Mouse (Mus musculus) liver, embryonic 13.5 days (tissue): ENCODE measurements around the gene Dag1. TPM values are rescaled to one million over a fixed set of nuclear protein-coding genes. Genes with fewer than 3 reads are reported as not detected.
"Not testable (repeated sequence)": the region's sequence is repeated elsewhere in the genome, so short reads cannot be mapped to it uniquely, and the experiment has no call there.

Experiments used
- ATAC-seq: fragments of 200-750 bp; cut with Nextera tagmentation; 2 replicates; pipeline ENCODE4 v1.8.0; 2017; ENCODE audit warnings: low read depth, mild to moderate bottlenecking, moderate number of reproducible peaks, moderate library complexity
- DNase-seq: peaks from one replicate; pipeline ENCODE4 v3.0.0; 2022
- H3K27ac ChIP-seq: fragments of 300-500 bp; sonication (generic); 2 replicates; pipeline ENCODE4 v1.5.1; 2015; ENCODE audit warnings: moderate library complexity, mild to moderate bottlenecking, inconsistent platforms
- H3K27me3 ChIP-seq: fragments of 300-500 bp; sonication (generic); 2 replicates; pipeline ENCODE4 v1.6.1; 2015; ENCODE audit warnings: mild to moderate bottlenecking, inconsistent platforms
- H3K36me3 ChIP-seq: fragments of 300-500 bp; sonication (generic); 2 replicates; pipeline ENCODE4 v1.6.1; 2015; ENCODE audit warnings: mild to moderate bottlenecking, inconsistent platforms
- H3K4me1 ChIP-seq: fragments of 300-500 bp; sonication (generic); replicated peaks from 2 replicates; pipeline ENCODE4 v1.6.1; 2015; ENCODE audit warnings: inconsistent platforms
- H3K4me2 ChIP-seq: fragments of 300-500 bp; sonication (generic); 2 replicates; pipeline ENCODE4 v1.6.1; 2015; ENCODE audit warnings: inconsistent platforms, mild to moderate bottlenecking, moderate library complexity
- H3K4me3 ChIP-seq: fragments of 300-500 bp; sonication (generic); replicated peaks from 2 replicates; pipeline ENCODE4 v1.5.1; 2015; ENCODE audit warnings: mild to moderate bottlenecking, inconsistent platforms
- H3K9ac ChIP-seq: fragments of 300-500 bp; sonication (generic); 2 replicates; pipeline ENCODE4 v1.6.1; 2015; ENCODE audit warnings: mild to moderate bottlenecking, inconsistent platforms
- H3K9me3 ChIP-seq: fragments of 300-500 bp; sonication (generic); replicated peaks from 2 replicates; pipeline ENCODE4 v1.6.1; 2016; ENCODE audit warnings: inconsistent platforms
- WGBS: fragments of 180-500 bp; shearing (Covaris S2); methylation state at CpG from one replicate; pipeline ENCODE4 v1.1.7; 2015; ENCODE audit not compliant: insufficient replicate concordance; 5-methylcytosine and 5-hydroxymethylcytosine counted together
- polyA plus RNA-seq: library from polyadenylated mRNA; unstranded; fragments of >200 nt; fragmentation: Nextera tagmentation; extraction: Ambion mirVana; gene quantifications from 2 replicates; pipeline ENCODE4 v1.2.1, GENCODE M21; 2015

Dag1 gene
- polyA plus RNA-seq, 1 experiment from 2014 or later = 12.7 TPM

GRCm38 (mm10) chr9:108290016-108290750 is 26.4 kb upstream of the Dag1 start, which contains the start of gene Nicn1:
Gene Nicn1, plus strand, starts transcription at chr9:108290429.
- Histone ChIP-seq H3K36me3 (no peaks in the 10 kb centered on the region), H3K4me3 (peak within 1 kb of the TSS; percentile 67), H3K27ac (peak within 1 kb of the TSS; percentile 72), H3K4me1 (peaks cover 22% of the 10 kb centered on the region), H3K4me2 (peak within 1 kb of the TSS; percentile 81), H3K9me3 (no peaks in the 10 kb centered on the region), H3K9ac (peak within 1 kb of the TSS; percentile 74), H3K27me3 (no peaks in the 10 kb centered on the region)
- peak; percentile 90 for DNase-seq
- under 1% methylated on average over 32 of the region's 32 CpGs for WGBS
- peak; percentile 99 for ATAC-seq

- Histone ChIP-seq H3K9me3 (no peaks in the 10 kb centered on the region), H3K9ac (peak overlapping the region; percentile 74), H3K27me3 (no peaks in the 10 kb centered on the region), H3K4me2 (peak overlapping the region; percentile 81), H3K4me1 (peaks cover 25% of the 10 kb centered on the region), H3K27ac (peak overlapping the region; percentile 72; the same call in 1 of the 2 replicates), H3K36me3 (no peaks in the 10 kb centered on the region), H3K4me3 (peak overlapping the region; percentile 67)
- 50% methylated on average over 2 of the region's 2 CpGs for WGBS
- ATAC-seq (no peak), DNase-seq (no peak)
Observed at GRCm38 (mm10) chr9:108289347-108289746, 25.6 kb upstream of the Dag1 start.

GRCm38 (mm10) chr9:108287526-108288238 is 23.9 kb upstream of the Dag1 start:
- not testable (repeated sequence) for ATAC-seq, H3K4me3 ChIP-seq, H3K27me3 ChIP-seq, DNase-seq, H3K9ac ChIP-seq, H3K27ac ChIP-seq, H3K4me2 ChIP-seq, H3K36me3 ChIP-seq, H3K9me3 ChIP-seq
- WGBS = 66% methylated on average over 6 of the region's 6 CpGs
- H3K4me1 ChIP-seq = peaks cover 27% of the 10 kb centered on the region

GRCm38 (mm10) chr9:108284410-108284809 is 20.7 kb upstream of the Dag1 start:
- Histone ChIP-seq H3K4me1 (peaks cover 10% of the 10 kb centered on the region), H3K27me3 (no peaks in the 10 kb centered on the region), H3K36me3 (no peaks in the 10 kb centered on the region), H3K4me3 (no peak overlapping the region), H3K27ac (no peak overlapping the region), H3K4me2 (no peak overlapping the region), H3K9me3 (no peaks in the 10 kb centered on the region), H3K9ac (no peak overlapping the region)
- DNase-seq (peak; percentile 72), ATAC-seq (peak; percentile 75)
- 6% methylated on average over 6 of the region's 6 CpGs for WGBS

- 0 out of 2 replicates have a peak, but pooled peaks cover 5% of the 10 kb centered on the region for H3K4me1 ChIP-seq
- no peak overlapping the region for H3K9ac ChIP-seq
- H3K4me3 ChIP-seq = no peak overlapping the region
- DNase-seq (no peak), ATAC-seq (no peak)
- no peak overlapping the region for H3K4me2 ChIP-seq
- H3K9me3 ChIP-seq = no peaks in the 10 kb centered on the region
- H3K27ac ChIP-seq = no peak overlapping the region
- no peaks in the 10 kb centered on the region for H3K27me3 ChIP-seq
- WGBS = 34% methylated on average over 8 of the region's 8 CpGs
- no peaks in the 10 kb centered on the region for H3K36me3 ChIP-seq
Observed at GRCm38 (mm10) chr9:108280071-108280828, 16.5 kb upstream of the Dag1 start.

GRCm38 (mm10) chr9:108278697-108279450 is 15.1 kb upstream of the Dag1 start:
- Histone ChIP-seq H3K9ac (no peak overlapping the region), H3K4me2 (no peak overlapping the region), H3K4me3 (no peak overlapping the region), H3K4me1 (peaks cover 6% of the 10 kb centered on the region; the same call in 1 of the 2 replicates), H3K27ac (no peak overlapping the region), H3K27me3 (0 out of 2 replicates have a peak, but pooled peaks cover 5% of the 10 kb centered on the region), H3K36me3 (no peaks in the 10 kb centered on the region), H3K9me3 (no peaks in the 10 kb centered on the region)
- DNase-seq (peak; percentile 31), ATAC-seq (no peak)
- 59% methylated on average over 10 of the region's 10 CpGs for WGBS

GRCm38 (mm10) chr9:108275331-108275659 is 11.5 kb upstream of the Dag1 start:
- WGBS = 38% methylated on average over 6 of the region's 6 CpGs

GRCm38 (mm10) chr9:108274476-108275330 is 10.9 kb upstream of the Dag1 start:
- Histone ChIP-seq H3K27ac (no peak overlapping the region), H3K36me3 (no peaks in the 10 kb centered on the region), H3K9me3 (no peaks in the 10 kb centered on the region), H3K4me2 (no peak overlapping the region), H3K27me3 (peaks cover 18% of the 10 kb centered on the region), H3K4me1 (peaks cover 14% of the 10 kb centered on the region), H3K4me3 (no peak overlapping the region), H3K9ac (no peak overlapping the region)
- DNase-seq (no peak), ATAC-seq (peak; percentile 43; the same call in 1 of the 2 replicates)
- WGBS = 55% methylated on average over 5 of the region's 5 CpGs

More at GRCm38 (mm10) chr9:108275331-108275659, 11.5 kb upstream of the Dag1 start:
- Histone ChIP-seq H3K27me3 (peaks cover 18% of the 10 kb centered on the region), H3K9ac (no peak overlapping the region), H3K9me3 (no peaks in the 10 kb centered on the region), H3K36me3 (no peaks in the 10 kb centered on the region), H3K4me3 (no peak overlapping the region), H3K4me1 (peaks cover 14% of the 10 kb centered on the region), H3K4me2 (no peak overlapping the region), H3K27ac (no peak overlapping the region)
- ATAC-seq (no peak), DNase-seq (no peak)

GRCm38 (mm10) chr9:108273485-108273884 is 9.7 kb upstream of the Dag1 start:
- Histone ChIP-seq H3K4me2 (no peak overlapping the region), H3K4me3 (no peak overlapping the region), H3K9ac (no peak overlapping the region), H3K27ac (no peak overlapping the region), H3K9me3 (no peaks in the 10 kb centered on the region), H3K36me3 (no peaks in the 10 kb centered on the region), H3K27me3 (peaks cover 18% of the 10 kb centered on the region), H3K4me1 (peaks cover 14% of the 10 kb centered on the region)
- ATAC-seq = no peak
- DNase-seq = no peak
- 59% methylated on average over 4 of the region's 4 CpGs for WGBS

GRCm38 (mm10) chr9:108272691-108273090 is 8.9 kb upstream of the Dag1 start:
- H3K9ac ChIP-seq = no peak overlapping the region
- H3K4me1 ChIP-seq = peaks cover 14% of the 10 kb centered on the region
- H3K4me3 ChIP-seq = no peak overlapping the region
- H3K36me3 ChIP-seq = no peaks in the 10 kb centered on the region
- peaks cover 18% of the 10 kb centered on the region for H3K27me3 ChIP-seq
- DNase-seq (no peak), ATAC-seq (no peak)
- H3K4me2 ChIP-seq = no peak overlapping the region
- no peaks in the 10 kb centered on the region for H3K9me3 ChIP-seq
- WGBS = 57% methylated on average over 5 of the region's 5 CpGs
- H3K27ac ChIP-seq = no peak overlapping the region
